Mouse (Mus musculus) heart, postnatal 14 days (tissue): ENCODE results near the gene Kcnn1. TPM values are rescaled to one million over a fixed set of nuclear protein-coding genes. Genes with fewer than 3 reads are reported as not detected.
A peak's percentile ranks its signal among the peaks of the same experiment; 100 is the strongest.

Experiments
- DNase-seq, 2 experiments: peaks; one replicate each; pipeline ENCODE4 v3.0.0; 2021 to 2022
- intact Hi-C: fragments of 180-260 bp; cut with DNase I; formaldehyde crosslinking; loops from one replicate; pipeline ENCODE4 v1.15.1; 2025
- total RNA-seq, 2 experiments: library from RNA; stranded (reverse); gene quantifications; 2 replicates each; pipeline ENCODE4 v1.2.3; 2021

Kcnn1 gene
- total RNA-seq, 2 experiments from 2014 or later = 3.8 to 4.0 TPM

GRCm38 (mm10) chr8:70872643-70873363 is 9.7 kb upstream of the Kcnn1 start:
- intact Hi-C loops = loop anchor here (1.0 kb wide), 1 partner anchor 21 kb away; no protein-coding TSS in a partner anchor
- DNase-seq = no peak

GRCm38 (mm10) chr8:70871195-70871807 is 8.2 kb upstream of the Kcnn1 start:
- intact Hi-C loops = no loop called here
- DNase-seq = no peak

- peak; percentile 79 to 85 for DNase-seq
Observed at GRCm38 (mm10) chr8:70869601-70870041, 6.6 kb upstream of the Kcnn1 start.

GRCm38 (mm10) chr8:70869199-70869571 is 6.1 kb upstream of the Kcnn1 start:
- intact Hi-C loops = loop anchor here (1.0 to 2.0 kb wide), 2 partner anchors 25 to 48 kb away; no protein-coding TSS in a partner anchor
- DNase-seq = no peak

More at GRCm38 (mm10) chr8:70869601-70870041, 6.6 kb upstream of the Kcnn1 start:
- intact Hi-C loops = loop anchor here (1.0 to 2.0 kb wide), 2 partner anchors 25 to 49 kb away; no protein-coding TSS in a partner anchor

- no peak for DNase-seq
- intact Hi-C loops = loop anchor here (1.0 to 2.0 kb wide), 2 partner anchors 24 to 48 kb away; no protein-coding TSS in a partner anchor
Observed at GRCm38 (mm10) chr8:70868559-70869198, 5.6 kb upstream of the Kcnn1 start.

GRCm38 (mm10) chr8:70866566-70866965 is 3.5 kb upstream of the Kcnn1 start:
- DNase-seq = no peak
- intact Hi-C loops = no loop called here

GRCm38 (mm10) chr8:70866001-70866520 is 3.0 kb upstream of the Kcnn1 start:
- DNase-seq = no peak
- intact Hi-C loops = no loop called here

GRCm38 (mm10) chr8:70865350-70866000 is 2.4 kb upstream of the Kcnn1 start:
- DNase-seq = peak; percentile 99
- intact Hi-C loops = no loop called here

GRCm38 (mm10) chr8:70864712-70865221 is 1.7 kb upstream of the Kcnn1 start:
- intact Hi-C loops = no loop called here
- DNase-seq = peak; percentile 37 to 45

- DNase-seq = peak; percentile 42 to 51
Observed at GRCm38 (mm10) chr8:70863956-70864711, 1.1 kb upstream of the Kcnn1 start.

GRCm38 (mm10) chr8:70857516-70857915 is 5.5 kb downstream of the Kcnn1 start:
- no peak for DNase-seq
- intact Hi-C loops = no loop called here

More at GRCm38 (mm10) chr8:70863956-70864711, 1.1 kb upstream of the Kcnn1 start:
- intact Hi-C loops = no loop called here

- DNase-seq = peak; percentile 71 to 77
- intact Hi-C loops = no loop called here
Observed at GRCm38 (mm10) chr8:70856541-70857197, 6.4 kb downstream of the Kcnn1 start.

- intact Hi-C loops = no loop called here
- no peak for DNase-seq
Observed at GRCm38 (mm10) chr8:70856028-70856427, 7.0 kb downstream of the Kcnn1 start.

GRCm38 (mm10) chr8:70853863-70854262 is 9.2 kb downstream of the Kcnn1 start:
- DNase-seq = no peak
- intact Hi-C loops = no loop called here

GRCm38 (mm10) chr8:70852595-70853231 is 10.3 kb downstream of the Kcnn1 start:
- intact Hi-C loops = no loop called here
- DNase-seq = no peak

GRCm38 (mm10) chr8:70851837-70852236 is 11.2 kb downstream of the Kcnn1 start:
- intact Hi-C loops = no loop called here
- DNase-seq = no peak

GRCm38 (mm10) chr8:70850947-70851346 is 12.1 kb downstream of the Kcnn1 start:
- DNase-seq = no peak
- intact Hi-C loops = no loop called here

GRCm38 (mm10) chr8:70850132-70850845 is 12.8 kb downstream of the Kcnn1 start:
- intact Hi-C loops = no loop called here
- DNase-seq = no peak
